Mouse (Mus musculus): ENCODE results near the gene Lrmp.

GRCm38 (mm10) chr6:145121590-145122420, 6.4 kb downstream of the Lrmp start:
- TF ChIP-seq POLR2A (IDR thresholded peaks at IDR 0.05; ENCODE audit: borderline replicate concordance, extremely low read depth, insufficient read depth, insufficient read length, poor library complexity, severe bottlenecking) (no peak), CTCF (IDR thresholded peaks at IDR 0.05; ENCODE audit: borderline replicate concordance, extremely low read depth, insufficient read depth, insufficient read length) (no peak)
